In genomic region chr8:89272381-89272815, GRCm38 (mm10) we compare ENCODE assay signal across 8 mouse cellular contexts.
DNase-seq lines count a peak whose midpoint lies in the region; ATAC-seq and TF ChIP-seq lines count a peak whose summit lies in the region.

No protein-coding gene starts in this region.

- no peak for ATAC-seq in heart, postnatal 0 days (ENCODE audit: insufficient read depth, low read depth)
- no peak for ATAC-seq in stomach, embryonic 16.5 days (ENCODE audit: insufficient read depth, low FRiP score)

- H3K4me1 ChIP-seq in heart, postnatal 0 days (ENCODE audit: control insufficient read depth, insufficient read depth): no peaks in the 10 kb centered on the region
- H3K4me1 ChIP-seq in stomach, embryonic 16.5 days (ENCODE audit: control insufficient read depth, insufficient read depth, low read length): no peaks in the 10 kb centered on the region; the same call in 1 of the 2 replicates

- TF ChIP-seq CTCF in heart, postnatal 0 days (IDR thresholded peaks at IDR 0.05; ENCODE audit: low read depth): no peak

- no peak for TF ChIP-seq EP300 in heart, postnatal 0 days (IDR thresholded peaks at IDR 0.05; ENCODE audit: low read depth)

- H3K9me3 ChIP-seq in heart, postnatal 0 days (replicated peaks; ENCODE audit: control insufficient read depth, low read length): no peaks in the 10 kb centered on the region
- peaks cover 3% of the 10 kb centered on the region; the same call in 1 of the 2 replicates for H3K9me3 ChIP-seq in stomach, embryonic 16.5 days (replicated peaks; ENCODE audit: control insufficient read depth, low read length)

- peak overlapping the region; percentile 69 for H3K4me2 ChIP-seq in heart, postnatal 0 days (ENCODE audit: low read depth, low read length)
- H3K4me2 ChIP-seq in stomach, embryonic 16.5 days (ENCODE audit: low read depth, low read length): peak overlapping the region; percentile 63

- peak; percentile 41 for DNase-seq in kidney, adult 18-20 months
- DNase-seq in kidney, adult 9 months: no peak
- peak; percentile 8 for DNase-seq in embryo, embryonic 11.5 days (ENCODE audit: low read depth, low spot score)
- no peak for DNase-seq in heart, postnatal 0 days (ENCODE audit: low spot score)
- peak; percentile 22 to 32 for DNase-seq in layer of hippocampus, postnatal 14 days (ENCODE audit: low spot score in 2 of 2)
- DNase-seq in lung, postnatal 10 days: peak; percentile 26
- DNase-seq in thymus, postnatal 36 days: no peak

- H3K36me3 ChIP-seq in heart, postnatal 0 days (replicated peaks; ENCODE audit: control insufficient read depth, insufficient read depth, low read length): no peaks in the 10 kb centered on the region
- no peaks in the 10 kb centered on the region for H3K36me3 ChIP-seq in stomach, embryonic 16.5 days (ENCODE audit: control insufficient read depth, insufficient read depth, low read length)

- no peak overlapping the region for H3K9ac ChIP-seq in heart, postnatal 0 days (replicated peaks; ENCODE audit: low read depth, low read length)
- H3K9ac ChIP-seq in stomach, embryonic 16.5 days (ENCODE audit: low read length): peak overlapping the region; percentile 47; the same call in 1 of the 2 replicates

- H3K27me3 ChIP-seq in heart, postnatal 0 days (ENCODE audit: control insufficient read depth, insufficient read depth, low read length): peaks cover 32% of the 10 kb centered on the region
- H3K27me3 ChIP-seq in stomach, embryonic 16.5 days (ENCODE audit: control insufficient read depth, insufficient read depth, low read length): peaks cover 14% of the 10 kb centered on the region; the same call in 1 of the 2 replicates

- 1% methylated on average over 28 of the region's 28 CpGs for WGBS in heart, postnatal 0 days
- under 1% methylated on average over 28 of the region's 28 CpGs for WGBS in stomach, embryonic 16.5 days

- peak overlapping the region; percentile 47 for H3K4me3 ChIP-seq in heart, postnatal 0 days (ENCODE audit: low read depth, low read length)
- H3K4me3 ChIP-seq in stomach, embryonic 16.5 days (replicated peaks; ENCODE audit: low read length): peak overlapping the region; percentile 46

- no peak overlapping the region for H3K27ac ChIP-seq in heart, postnatal 0 days (ENCODE audit: low read depth)
- no peak overlapping the region for H3K27ac ChIP-seq in stomach, embryonic 16.5 days (ENCODE audit: low read length)

Comparison
In these comparisons a context has a peak if more than half of its experiments do, and no peak if none do; other contexts are left out.
1. DNase-seq: peak in kidney, adult 18-20 months (single experiment), embryo, embryonic 11.5 days (single experiment), layer of hippocampus, postnatal 14 days (2 of 2) and lung, postnatal 10 days (single experiment); none in kidney, adult 9 months (single experiment), heart, postnatal 0 days (single experiment) and thymus, postnatal 36 days (0 of 2).